Mouse (Mus musculus) liver, embryonic 14.5 days (tissue): Measurements from ENCODE around the gene Il17rb.

Experiments used
- CTCF ChIP-seq: IDR thresholded peaks from 2 replicates; pipeline ENCODE4 v1.5.1; 2016; ENCODE audit warnings: antibody characterized with exemption, low read depth, control low read depth
- EP300 ChIP-seq: IDR thresholded peaks from 2 replicates; pipeline ENCODE4 v1.6.1; 2016; ENCODE audit warnings: antibody characterized with exemption, low read depth

- TF ChIP-seq CTCF (no peak), EP300 (no peak)
Measured at GRCm38 (mm10) chr14:29994976-29995375, 13.7 kb downstream of the Il17rb start.
